Comparison of ENCODE assay signal across 8 mouse cellular contexts in genomic region chr14:118551725-118552285, GRCm38 (mm10).
DNase-seq lines count a peak whose midpoint lies in the region; ATAC-seq and TF ChIP-seq lines count a peak whose summit lies in the region.

No protein-coding gene starts in this region.

- no peaks in the 10 kb centered on the region for H3K27me3 ChIP-seq in lung, embryonic 14.5 days (ENCODE audit: insufficient read depth, low read length)
- H3K27me3 ChIP-seq in heart, embryonic 12.5 days (replicated peaks), result no peaks in the 10 kb centered on the region
- no peaks in the 10 kb centered on the region for H3K27me3 ChIP-seq in kidney, embryonic 16.5 days (ENCODE audit: insufficient read depth, low read length)
- no peaks in the 10 kb centered on the region for H3K27me3 ChIP-seq in megakaryocyte, embryonic 14.5 days (replicated peaks)

- peak; percentile 50 for DNase-seq in lung, embryonic 14.5 days
- no peak for DNase-seq in lung, postnatal 36 days
- peak; percentile 70 for DNase-seq in embryo, embryonic 10.5 days (ENCODE audit: low spot score)
- DNase-seq in thymus, postnatal 14 days, result peak; percentile 29
- DNase-seq in layer of hippocampus, adult 8-10 months (ENCODE audit: low spot score in 2 of 2), result no peak

- H3K9me3 ChIP-seq in lung, embryonic 14.5 days (ENCODE audit: low read depth, low read length), result no peaks in the 10 kb centered on the region
- H3K9me3 ChIP-seq in heart, embryonic 12.5 days (replicated peaks), result no peaks in the 10 kb centered on the region; the same call in 1 of the 2 replicates
- H3K9me3 ChIP-seq in kidney, embryonic 16.5 days (ENCODE audit: low read length), result no peaks in the 10 kb centered on the region
- peaks cover 9% of the 10 kb centered on the region for H3K9me3 ChIP-seq in megakaryocyte, embryonic 14.5 days

- H3K4me1 ChIP-seq in lung, embryonic 14.5 days (ENCODE audit: insufficient read depth), result no peaks in the 10 kb centered on the region
- H3K4me1 ChIP-seq in heart, embryonic 12.5 days (replicated peaks), result peaks cover 13% of the 10 kb centered on the region; the same call in 1 of the 2 replicates
- peaks cover 15% of the 10 kb centered on the region for H3K4me1 ChIP-seq in kidney, embryonic 16.5 days (ENCODE audit: insufficient read depth, low read length)
- H3K4me1 ChIP-seq in megakaryocyte, embryonic 14.5 days, result peaks cover 49% of the 10 kb centered on the region

- peak overlapping the region; percentile 63 for H3K4me2 ChIP-seq in lung, embryonic 14.5 days
- H3K4me2 ChIP-seq in heart, embryonic 12.5 days, result peak overlapping the region; percentile 68
- peak overlapping the region; percentile 51 for H3K4me2 ChIP-seq in kidney, embryonic 16.5 days (replicated peaks; ENCODE audit: low read depth, low read length)

- H3K4me3 ChIP-seq in lung, embryonic 14.5 days (ENCODE audit: low read depth, low read length), result peak overlapping the region; percentile 27
- H3K4me3 ChIP-seq in heart, embryonic 12.5 days, result peak overlapping the region; percentile 20
- peak overlapping the region; percentile 18 for H3K4me3 ChIP-seq in kidney, embryonic 16.5 days (ENCODE audit: low read length)
- peak overlapping the region; percentile 89 for H3K4me3 ChIP-seq in megakaryocyte, embryonic 14.5 days (replicated peaks)

- peak overlapping the region; percentile 23 for H3K9ac ChIP-seq in lung, embryonic 14.5 days
- peak overlapping the region; percentile 35; the same call in 1 of the 2 replicates for H3K9ac ChIP-seq in heart, embryonic 12.5 days
- peak overlapping the region; percentile 45 for H3K9ac ChIP-seq in kidney, embryonic 16.5 days (replicated peaks; ENCODE audit: low read length)

- TF ChIP-seq CTCF in lung, embryonic 14.5 days (IDR thresholded peaks at IDR 0.05; ENCODE audit: low read depth), result no peak

- 7% methylated on average over 24 of the region's 24 CpGs for WGBS in lung, embryonic 14.5 days
- 6% methylated on average over 24 of the region's 24 CpGs for WGBS in heart, embryonic 12.5 days
- WGBS in kidney, embryonic 16.5 days, result 16% methylated on average over 24 of the region's 24 CpGs

- peak; percentile 74 for ATAC-seq in lung, embryonic 14.5 days (ENCODE audit: insufficient read depth)
- peak; percentile 61 for ATAC-seq in heart, embryonic 12.5 days (ENCODE audit: insufficient number of reproducible peaks, low FRiP score)
- ATAC-seq in kidney, embryonic 16.5 days (ENCODE audit: low FRiP score, low TSS enrichment), result peak; percentile 80

- H3K27ac ChIP-seq in lung, embryonic 14.5 days (ENCODE audit: low read depth), result no peak overlapping the region
- no peak overlapping the region for H3K27ac ChIP-seq in heart, embryonic 12.5 days (ENCODE audit: poor library complexity, severe bottlenecking)
- H3K27ac ChIP-seq in kidney, embryonic 16.5 days (ENCODE audit: low read length), result no peak overlapping the region

- H3K36me3 ChIP-seq in lung, embryonic 14.5 days (ENCODE audit: insufficient read depth), result no peaks in the 10 kb centered on the region
- no peaks in the 10 kb centered on the region for H3K36me3 ChIP-seq in heart, embryonic 12.5 days
- no peaks in the 10 kb centered on the region for H3K36me3 ChIP-seq in kidney, embryonic 16.5 days (ENCODE audit: insufficient read depth, low read length)
- peaks cover 7% of the 10 kb centered on the region for H3K36me3 ChIP-seq in megakaryocyte, embryonic 14.5 days (replicated peaks; ENCODE audit: low read length)

Comparison
In these comparisons a context has a peak if more than half of its experiments do, and no peak if none do; other contexts are left out.
1. DNase-seq: peak in lung, embryonic 14.5 days (single experiment), embryo, embryonic 10.5 days (single experiment) and thymus, postnatal 14 days (single experiment); none in lung, postnatal 36 days (single experiment) and layer of hippocampus, adult 8-10 months (0 of 2).
2. H3K4me3 ChIP-seq: peak in every context shown above with its lines; median percentile 89 in megakaryocyte, embryonic 14.5 days; 27 in lung, embryonic 14.5 days; 20 in heart, embryonic 12.5 days; 18 in kidney, embryonic 16.5 days.
3. Peak in every context shown above with its lines, with median percentiles within 50 percentile points of each other: ATAC-seq, H3K4me2 ChIP-seq and H3K9ac ChIP-seq.